Mouse (Mus musculus) layer of hippocampus, postnatal 10 days (tissue): ENCODE data around the gene Aldh3b2. TPM values are rescaled to one million over a fixed set of nuclear protein-coding genes. Genes with fewer than 3 reads are reported as not detected.
"Not testable (repeated sequence)": the region's sequence is repeated elsewhere in the genome, so short reads cannot be mapped to it uniquely, and the experiment has no call there.

Experiments
- DNase-seq, 2 experiments: peaks; one replicate each; pipeline ENCODE4 v3.0.0; 2021; ENCODE audit warnings: low spot score in 2 of 2
- total RNA-seq, 2 experiments: library from RNA; stranded (reverse); gene quantifications; 2 replicates each; pipeline ENCODE4 v1.2.3; 2021

The Aldh3b2 gene
- total RNA-seq, 2 experiments from 2014 or later = 1.3 to 1.4 TPM

GRCm38 (mm10) chr19:3946715-3947114, 25.4 kb upstream of the Aldh3b2 start:
- peak; percentile 75 to 82 for DNase-seq

- DNase-seq = no peak
Observed at GRCm38 (mm10) chr19:3947813-3948212, 24.3 kb upstream of the Aldh3b2 start.

- no peak for DNase-seq
Observed at GRCm38 (mm10) chr19:3948546-3948945, 23.6 kb upstream of the Aldh3b2 start.

- no peak for DNase-seq
Observed at GRCm38 (mm10) chr19:3950331-3950730, 21.8 kb upstream of the Aldh3b2 start.

GRCm38 (mm10) chr19:3951461-3951860, 20.7 kb upstream of the Aldh3b2 start:
- DNase-seq = no peak

- no peak for DNase-seq
Observed at GRCm38 (mm10) chr19:3952099-3952498, 20.0 kb upstream of the Aldh3b2 start.

GRCm38 (mm10) chr19:3955033-3955432, 17.1 kb upstream of the Aldh3b2 start:
- no peak for DNase-seq

GRCm38 (mm10) chr19:3955804-3956203, 16.3 kb upstream of the Aldh3b2 start:
- DNase-seq = no peak

- not testable (repeated sequence) for DNase-seq
Observed at GRCm38 (mm10) chr19:3957296-3958036, 14.7 kb upstream of the Aldh3b2 start.

GRCm38 (mm10) chr19:3958470-3958869, 13.7 kb upstream of the Aldh3b2 start, which contains the start of gene Aldh3b3:
Gene Aldh3b3, plus strand, starts transcription at chr19:3958645.
- DNase-seq = peak; percentile 24 to 34

GRCm38 (mm10) chr19:3959030-3959429, 13.1 kb upstream of the Aldh3b2 start:
- no peak for DNase-seq

GRCm38 (mm10) chr19:3960211-3960610, 11.9 kb upstream of the Aldh3b2 start:
- DNase-seq = no peak

- DNase-seq = not testable (repeated sequence)
Observed at GRCm38 (mm10) chr19:3961805-3962204, 10.3 kb upstream of the Aldh3b2 start.

- peak in 1 of 2 experiments; percentile 23 for DNase-seq
Observed at GRCm38 (mm10) chr19:3962469-3962868, 9.7 kb upstream of the Aldh3b2 start.

- no peak for DNase-seq
Observed at GRCm38 (mm10) chr19:3964030-3964429, 8.1 kb upstream of the Aldh3b2 start.

- no peak for DNase-seq
Observed at GRCm38 (mm10) chr19:3966330-3967075, 5.6 kb upstream of the Aldh3b2 start.

GRCm38 (mm10) chr19:3967258-3967657, 4.9 kb upstream of the Aldh3b2 start:
- no peak for DNase-seq

- DNase-seq = not testable (repeated sequence)
Observed at GRCm38 (mm10) chr19:3974608-3975007, 2.5 kb downstream of the Aldh3b2 start.

GRCm38 (mm10) chr19:3975866-3976265, 3.7 kb downstream of the Aldh3b2 start:
- DNase-seq = no peak

- peak; percentile 82 to 85 for DNase-seq
Observed at GRCm38 (mm10) chr19:3980309-3980708, 8.2 kb downstream of the Aldh3b2 start.

GRCm38 (mm10) chr19:3980917-3981316, 8.8 kb downstream of the Aldh3b2 start:
- DNase-seq = no peak

GRCm38 (mm10) chr19:3983527-3984200, 11.5 kb downstream of the Aldh3b2 start:
- no peak for DNase-seq
